Mouse (Mus musculus): ENCODE data around the gene Lzic. TPM values are rescaled to one million over a fixed set of nuclear protein-coding genes. Genes with fewer than 3 reads are reported as not detected.

Gene Lzic
- polyA plus RNA-seq, 1 experiment = 44.7 TPM

GRCm38 (mm10) chr4:149487729-149488128, 2.7 kb downstream of the Lzic start:
- TF ChIP-seq CEBPB (IDR thresholded peaks at IDR 0.05; ENCODE audit: low read depth) (no peak), MAX (IDR thresholded peaks at IDR 0.05) (peak; percentile 73), MYOD1 (IDR thresholded peaks at IDR 0.05; ENCODE audit: control insufficient read depth, insufficient read length, low read depth) (peak; percentile 90)
- Histone ChIP-seq H3K4me3 (ENCODE audit: insufficient read depth, poor library complexity, severe bottlenecking) (no peak overlapping the region), H3ac (ENCODE audit: control insufficient read depth, insufficient read length, low read depth) (peak overlapping the region; percentile 35), H3K79me3 (ENCODE audit: low read depth) (peaks cover 3% of the 10 kb centered on the region), H3K79me2 (ENCODE audit: control insufficient read depth, insufficient read depth) (peaks cover 48% of the 10 kb centered on the region), H3K27me3 (ENCODE audit: control insufficient read depth, insufficient read depth, insufficient read length) (no peaks in the 10 kb centered on the region), H3K36me3 (ENCODE audit: control insufficient read depth, insufficient read depth) (peaks cover 35% of the 10 kb centered on the region)

GRCm38 (mm10) chr4:149489415-149490240, 4.6 kb downstream of the Lzic start:
- H3K4me3 ChIP-seq (ENCODE audit: insufficient read depth, poor library complexity, severe bottlenecking) = no peak overlapping the region
- TF ChIP-seq CEBPB (IDR thresholded peaks at IDR 0.05; ENCODE audit: low read depth) = no peak
- no peak for TF ChIP-seq MYOD1 (IDR thresholded peaks at IDR 0.05; ENCODE audit: control insufficient read depth, insufficient read length, low read depth)
- no peak for TF ChIP-seq MAX (IDR thresholded peaks at IDR 0.05)
- no peak for TF ChIP-seq USF1 (IDR thresholded peaks at IDR 0.05; ENCODE audit: low read depth)
- TF ChIP-seq CTCF (IDR thresholded peaks at IDR 0.05; ENCODE audit: control insufficient read depth, insufficient read depth, insufficient read length) = no peak
- no peak for TF ChIP-seq FOSL1 (IDR thresholded peaks at IDR 0.05; ENCODE audit: insufficient read depth, low read length, poor library complexity, severe bottlenecking)
- TF ChIP-seq MYOG (IDR thresholded peaks at IDR 0.05; ENCODE audit: control insufficient read depth, extremely low read depth, insufficient read length) = no peak
- peaks cover 51% of the 10 kb centered on the region for H3K36me3 ChIP-seq (ENCODE audit: control insufficient read depth, insufficient read depth)
- peaks cover 29% of the 10 kb centered on the region for H3K79me2 ChIP-seq (ENCODE audit: control insufficient read depth, insufficient read depth)
- H3ac ChIP-seq (ENCODE audit: control insufficient read depth, insufficient read length, low read depth) = no peak overlapping the region
- H3K79me3 ChIP-seq (ENCODE audit: low read depth) = peaks cover 1% of the 10 kb centered on the region
- H3K27me3 ChIP-seq (ENCODE audit: control insufficient read depth, insufficient read depth, insufficient read length) = no peaks in the 10 kb centered on the region

- no peaks in the 10 kb centered on the region for H3K27me3 ChIP-seq (ENCODE audit: control insufficient read depth, insufficient read depth, insufficient read length)
Measured at GRCm38 (mm10) chr4:149491151-149491550, 6.1 kb downstream of the Lzic start.

GRCm38 (mm10) chr4:149496612-149497011, 11.6 kb downstream of the Lzic start:
- H3ac ChIP-seq (ENCODE audit: control insufficient read depth, insufficient read length, low read depth) = no peak overlapping the region
- no peak overlapping the region for H3K4me3 ChIP-seq (ENCODE audit: insufficient read depth, poor library complexity, severe bottlenecking)
- H3K36me3 ChIP-seq (ENCODE audit: control insufficient read depth, insufficient read depth) = peaks cover 60% of the 10 kb centered on the region
- no peak for TF ChIP-seq MYOD1 (IDR thresholded peaks at IDR 0.05; ENCODE audit: control insufficient read depth, insufficient read length, low read depth)
- no peak for TF ChIP-seq CTCF (IDR thresholded peaks at IDR 0.05; ENCODE audit: control insufficient read depth, insufficient read depth, insufficient read length)
- no peak for TF ChIP-seq FOSL1 (IDR thresholded peaks at IDR 0.05; ENCODE audit: insufficient read depth, low read length, poor library complexity, severe bottlenecking)
- no peak for TF ChIP-seq USF1 (IDR thresholded peaks at IDR 0.05; ENCODE audit: low read depth)
- TF ChIP-seq MAX (IDR thresholded peaks at IDR 0.05) = no peak
- no peak for TF ChIP-seq CEBPB (IDR thresholded peaks at IDR 0.05; ENCODE audit: low read depth)
- no peak for TF ChIP-seq MYOG (IDR thresholded peaks at IDR 0.05; ENCODE audit: control insufficient read depth, extremely low read depth, insufficient read length)
- no peaks in the 10 kb centered on the region for H3K79me3 ChIP-seq (ENCODE audit: low read depth)
- no peaks in the 10 kb centered on the region for H3K27me3 ChIP-seq (ENCODE audit: control insufficient read depth, insufficient read depth, insufficient read length)
- no peaks in the 10 kb centered on the region for H3K79me2 ChIP-seq (ENCODE audit: control insufficient read depth, insufficient read depth)

More at GRCm38 (mm10) chr4:149491151-149491550, 6.1 kb downstream of the Lzic start:
- TF ChIP-seq MYOD1 (IDR thresholded peaks at IDR 0.05; ENCODE audit: control insufficient read depth, insufficient read length, low read depth) (no peak), CTCF (IDR thresholded peaks at IDR 0.05; ENCODE audit: control insufficient read depth, insufficient read depth, insufficient read length) (no peak), MYOG (IDR thresholded peaks at IDR 0.05; ENCODE audit: control insufficient read depth, extremely low read depth, insufficient read length) (no peak), MAX (IDR thresholded peaks at IDR 0.05) (no peak), USF1 (IDR thresholded peaks at IDR 0.05; ENCODE audit: low read depth) (no peak), CEBPB (IDR thresholded peaks at IDR 0.05; ENCODE audit: low read depth) (no peak), FOSL1 (IDR thresholded peaks at IDR 0.05; ENCODE audit: insufficient read depth, low read length, poor library complexity, severe bottlenecking) (no peak)
- H3K79me3 ChIP-seq (ENCODE audit: low read depth) = no peaks in the 10 kb centered on the region
- peaks cover 16% of the 10 kb centered on the region for H3K79me2 ChIP-seq (ENCODE audit: control insufficient read depth, insufficient read depth)
- no peak overlapping the region for H3ac ChIP-seq (ENCODE audit: control insufficient read depth, insufficient read length, low read depth)
- no peak overlapping the region for H3K4me3 ChIP-seq (ENCODE audit: insufficient read depth, poor library complexity, severe bottlenecking)
- H3K36me3 ChIP-seq (ENCODE audit: control insufficient read depth, insufficient read depth) = peaks cover 63% of the 10 kb centered on the region

GRCm38 (mm10) chr4:149498901-149499300, 13.9 kb downstream of the Lzic start:
- Histone ChIP-seq H3K4me3 (ENCODE audit: insufficient read depth, poor library complexity, severe bottlenecking) (no peak overlapping the region), H3K79me3 (ENCODE audit: low read depth) (no peaks in the 10 kb centered on the region), H3K27me3 (ENCODE audit: control insufficient read depth, insufficient read depth, insufficient read length) (no peaks in the 10 kb centered on the region), H3ac (ENCODE audit: control insufficient read depth, insufficient read length, low read depth) (no peak overlapping the region), H3K36me3 (ENCODE audit: control insufficient read depth, insufficient read depth) (peaks cover 50% of the 10 kb centered on the region), H3K79me2 (ENCODE audit: control insufficient read depth, insufficient read depth) (no peaks in the 10 kb centered on the region)
- TF ChIP-seq CTCF (IDR thresholded peaks at IDR 0.05; ENCODE audit: control insufficient read depth, insufficient read depth, insufficient read length) (no peak), CEBPB (IDR thresholded peaks at IDR 0.05; ENCODE audit: low read depth) (no peak), MYOD1 (IDR thresholded peaks at IDR 0.05; ENCODE audit: control insufficient read depth, insufficient read length, low read depth) (no peak), MAX (IDR thresholded peaks at IDR 0.05) (no peak), USF1 (IDR thresholded peaks at IDR 0.05; ENCODE audit: low read depth) (no peak), FOSL1 (IDR thresholded peaks at IDR 0.05; ENCODE audit: insufficient read depth, low read length, poor library complexity, severe bottlenecking) (no peak), MYOG (IDR thresholded peaks at IDR 0.05; ENCODE audit: control insufficient read depth, extremely low read depth, insufficient read length) (no peak)

Measured in C2C12 (cell line).